Mouse (Mus musculus) liver, embryonic 12.5 days (tissue): ENCODE results near the gene Fam160b1. TPM values are rescaled to one million over a fixed set of nuclear protein-coding genes. Genes with fewer than 3 reads are reported as not detected.

Source experiments
- ATAC-seq: fragments of 200-750 bp; cut with Nextera tagmentation; 2 replicates; pipeline ENCODE4 v1.8.0; 2017; ENCODE audit warnings: moderate number of reproducible peaks, mild to moderate bottlenecking, moderate library complexity
- H3K27ac ChIP-seq: fragments of 300-500 bp; sonication (generic); 2 replicates; pipeline ENCODE4 v1.5.1; 2016; ENCODE audit warnings: mild to moderate bottlenecking
- H3K27me3 ChIP-seq: fragments of 300-500 bp; sonication (generic); replicated peaks from 2 replicates; pipeline ENCODE4 v1.6.1; 2016; ENCODE audit warnings: mild to moderate bottlenecking, moderate library complexity
- H3K36me3 ChIP-seq: fragments of 300-500 bp; sonication (generic); 2 replicates; pipeline ENCODE4 v1.6.1; 2016; ENCODE audit warnings: mild to moderate bottlenecking, moderate library complexity
- H3K4me1 ChIP-seq: fragments of 300-500 bp; sonication (generic); 2 replicates; pipeline ENCODE4 v1.6.1; 2016
- H3K4me2 ChIP-seq: fragments of 300-500 bp; sonication (generic); 2 replicates; pipeline ENCODE4 v1.6.1; 2016; ENCODE audit warnings: mild to moderate bottlenecking, moderate library complexity
- H3K4me3 ChIP-seq: fragments of 300-500 bp; sonication (generic); 2 replicates; pipeline ENCODE4 v1.5.1; 2016; ENCODE audit warnings: mild to moderate bottlenecking, moderate library complexity
- H3K9ac ChIP-seq: fragments of 300-500 bp; sonication (generic); 2 replicates; pipeline ENCODE4 v1.6.1; 2016; ENCODE audit warnings: mild to moderate bottlenecking, moderate library complexity
- H3K9me3 ChIP-seq: fragments of 300-500 bp; sonication (generic); replicated peaks from 2 replicates; pipeline ENCODE4 v1.6.1; 2016; ENCODE audit warnings: mild to moderate bottlenecking, moderate library complexity
- WGBS: fragments of 180-500 bp; shearing (Covaris S2); methylation state at CpG from one replicate; pipeline ENCODE4 v1.1.7; 2016; ENCODE audit not compliant: insufficient replicate concordance; 5-methylcytosine and 5-hydroxymethylcytosine counted together
- polyA plus RNA-seq: library from polyadenylated mRNA; unstranded; fragments of >200 nt; fragmentation: Nextera tagmentation; extraction: Ambion mirVana; gene quantifications from 2 replicates; pipeline ENCODE4 v1.2.1, GENCODE M21; 2016

Gene Fam160b1
- polyA plus RNA-seq, 1 experiment from 2014 or later, result 9.5 TPM

- Histone ChIP-seq H3K4me1 (peaks cover 27% of the 10 kb centered on the region), H3K27me3 (no peaks in the 10 kb centered on the region), H3K27ac (no peak overlapping the region), H3K36me3 (peaks cover 6% of the 10 kb centered on the region; the same call in 1 of the 2 replicates), H3K9me3 (peaks cover 7% of the 10 kb centered on the region), H3K4me2 (no peak overlapping the region), H3K9ac (no peak overlapping the region), H3K4me3 (no peak overlapping the region)
- no peak for ATAC-seq
- 75% methylated on average over 12 of the region's 12 CpGs for WGBS
Measured at GRCm38 (mm10) chr19:57352337-57352935, 8.0 kb upstream of the Fam160b1 start.

- H3K9ac ChIP-seq, result no peak overlapping the region
- no peaks in the 10 kb centered on the region for H3K9me3 ChIP-seq
- peaks cover 6% of the 10 kb centered on the region; the same call in 1 of the 2 replicates for H3K36me3 ChIP-seq
- H3K27me3 ChIP-seq, result no peaks in the 10 kb centered on the region
- 80% methylated on average over 10 of the region's 10 CpGs for WGBS
- H3K4me1 ChIP-seq, result peaks cover 35% of the 10 kb centered on the region
- no peak for ATAC-seq
- H3K4me2 ChIP-seq, result no peak overlapping the region
- no peak overlapping the region for H3K27ac ChIP-seq
- no peak overlapping the region for H3K4me3 ChIP-seq
Measured at GRCm38 (mm10) chr19:57353228-57353627, 7.3 kb upstream of the Fam160b1 start.

- 81% methylated on average over 11 of the region's 11 CpGs for WGBS
- Histone ChIP-seq H3K27me3 (no peaks in the 10 kb centered on the region), H3K36me3 (peaks cover 6% of the 10 kb centered on the region; the same call in 1 of the 2 replicates), H3K27ac (no peak overlapping the region), H3K4me1 (peaks cover 43% of the 10 kb centered on the region), H3K4me2 (no peak overlapping the region), H3K9me3 (no peaks in the 10 kb centered on the region), H3K4me3 (no peak overlapping the region), H3K9ac (no peak overlapping the region)
- no peak for ATAC-seq
Measured at GRCm38 (mm10) chr19:57354050-57354449, 6.4 kb upstream of the Fam160b1 start.

GRCm38 (mm10) chr19:57354715-57355114 is 5.8 kb upstream of the Fam160b1 start:
- H3K4me3 ChIP-seq, result no peak overlapping the region
- peaks cover 49% of the 10 kb centered on the region for H3K4me1 ChIP-seq
- no peak overlapping the region for H3K4me2 ChIP-seq
- H3K36me3 ChIP-seq, result peaks cover 6% of the 10 kb centered on the region; the same call in 1 of the 2 replicates
- H3K27me3 ChIP-seq, result no peaks in the 10 kb centered on the region
- ATAC-seq, result no peak
- H3K27ac ChIP-seq, result no peak overlapping the region
- H3K9ac ChIP-seq, result no peak overlapping the region
- 54% methylated on average over 6 of the region's 6 CpGs for WGBS
- no peaks in the 10 kb centered on the region for H3K9me3 ChIP-seq

- H3K4me3 ChIP-seq, result no peak overlapping the region
- H3K9me3 ChIP-seq, result no peaks in the 10 kb centered on the region
- peaks cover 6% of the 10 kb centered on the region; the same call in 1 of the 2 replicates for H3K36me3 ChIP-seq
- WGBS, result 53% methylated on average over 16 of the region's 16 CpGs
- peak overlapping the region; percentile 43; the same call in 1 of the 2 replicates for H3K27ac ChIP-seq
- no peak overlapping the region for H3K9ac ChIP-seq
- no peak for ATAC-seq
- peak overlapping the region; percentile 27 for H3K4me2 ChIP-seq
- peaks cover 56% of the 10 kb centered on the region for H3K4me1 ChIP-seq
- H3K27me3 ChIP-seq, result no peaks in the 10 kb centered on the region
Measured at GRCm38 (mm10) chr19:57355451-57356251, 4.8 kb upstream of the Fam160b1 start.

- Histone ChIP-seq H3K27me3 (no peaks in the 10 kb centered on the region), H3K27ac (peak overlapping the region; percentile 43; the same call in 1 of the 2 replicates), H3K4me3 (no peak overlapping the region), H3K9ac (no peak overlapping the region), H3K4me2 (0 out of 2 replicates have a peak overlapping the region, but pooled peaks have one; percentile 27), H3K9me3 (no peaks in the 10 kb centered on the region), H3K36me3 (peaks cover 6% of the 10 kb centered on the region; the same call in 1 of the 2 replicates), H3K4me1 (peaks cover 56% of the 10 kb centered on the region)
- no peak for ATAC-seq
- WGBS, result 50% methylated on average over 7 of the region's 7 CpGs
Measured at GRCm38 (mm10) chr19:57356273-57356672, 4.2 kb upstream of the Fam160b1 start.

- Histone ChIP-seq H3K4me2 (peak overlapping the region; percentile 83; the same call in 1 of the 2 replicates), H3K9ac (no peak overlapping the region), H3K9me3 (no peaks in the 10 kb centered on the region), H3K36me3 (peaks cover 6% of the 10 kb centered on the region; the same call in 1 of the 2 replicates), H3K4me1 (peaks cover 56% of the 10 kb centered on the region), H3K27me3 (no peaks in the 10 kb centered on the region), H3K27ac (no peak overlapping the region), H3K4me3 (no peak overlapping the region)
- 76% methylated on average over 6 of the region's 6 CpGs for WGBS
- ATAC-seq, result no peak
Measured at GRCm38 (mm10) chr19:57357244-57357643, 3.2 kb upstream of the Fam160b1 start.

- ATAC-seq, result no peak
- Histone ChIP-seq H3K9ac (peak overlapping the region; percentile 29; the same call in 1 of the 2 replicates), H3K27me3 (no peaks in the 10 kb centered on the region), H3K4me1 (peaks cover 61% of the 10 kb centered on the region), H3K36me3 (peaks cover 6% of the 10 kb centered on the region; the same call in 1 of the 2 replicates), H3K4me2 (peak overlapping the region; percentile 83), H3K9me3 (no peaks in the 10 kb centered on the region), H3K4me3 (peak overlapping the region; percentile 95), H3K27ac (peak overlapping the region; percentile 58; the same call in 1 of the 2 replicates)
- 82% methylated on average over 5 of the region's 5 CpGs for WGBS
Measured at GRCm38 (mm10) chr19:57357811-57358210, 2.7 kb upstream of the Fam160b1 start.

GRCm38 (mm10) chr19:57358322-57358721 is 2.2 kb upstream of the Fam160b1 start:
- Histone ChIP-seq H3K9ac (peak overlapping the region; percentile 73), H3K4me1 (peaks cover 66% of the 10 kb centered on the region), H3K27ac (peak overlapping the region; percentile 58; the same call in 1 of the 2 replicates), H3K4me2 (peak overlapping the region; percentile 83), H3K9me3 (no peaks in the 10 kb centered on the region), H3K36me3 (peaks cover 6% of the 10 kb centered on the region; the same call in 1 of the 2 replicates), H3K4me3 (peak overlapping the region; percentile 95), H3K27me3 (no peaks in the 10 kb centered on the region)
- 54% methylated on average over 12 of the region's 12 CpGs for WGBS
- no peak for ATAC-seq

- Histone ChIP-seq H3K27me3 (no peaks in the 10 kb centered on the region), H3K9me3 (no peaks in the 10 kb centered on the region), H3K36me3 (peaks cover 6% of the 10 kb centered on the region; the same call in 1 of the 2 replicates), H3K4me3 (peak overlapping the region; percentile 95), H3K9ac (peak overlapping the region; percentile 73), H3K4me2 (peak overlapping the region; percentile 83), H3K27ac (peak overlapping the region; percentile 96; the same call in 1 of the 2 replicates), H3K4me1 (peaks cover 73% of the 10 kb centered on the region)
- no peak for ATAC-seq
- 76% methylated on average over 20 of the region's 20 CpGs for WGBS
Measured at GRCm38 (mm10) chr19:57358836-57359598, 1.5 kb upstream of the Fam160b1 start.

GRCm38 (mm10) chr19:57359701-57360326 is 666 bp upstream of the Fam160b1 start:
- Histone ChIP-seq H3K4me1 (peaks cover 81% of the 10 kb centered on the region), H3K27me3 (no peaks in the 10 kb centered on the region), H3K27ac (peak overlapping the region; percentile 96), H3K9ac (peak overlapping the region; percentile 73), H3K4me3 (peak overlapping the region; percentile 95), H3K9me3 (no peaks in the 10 kb centered on the region), H3K4me2 (peak overlapping the region; percentile 83), H3K36me3 (peaks cover 6% of the 10 kb centered on the region; the same call in 1 of the 2 replicates)
- ATAC-seq, result no peak
- 16% methylated on average over 10 of the region's 10 CpGs for WGBS
